Mouse (Mus musculus) embryonic stem cell, embryonic (primary cell): Measurements from ENCODE around the gene Tbk1.

Experiments used
- CTCF ChIA-PET, 4 experiments: fragments of 300-600 bp in 2 of 4; fragments of 350-600 bp in 2 of 4; sonication (Branson Sonifier 250); formaldehyde crosslinking; loops; one replicate each; lab custom pipeline; 2022; ENCODE audit warnings: inconsistent platforms in 2 of 4; lab: Charles Lee
- POLR2A ChIA-PET, 4 experiments: fragments of 300-600 bp in 2 of 4; fragments of 350-600 bp in 2 of 4; sonication (Branson Sonifier 250); formaldehyde crosslinking; loops; one replicate each; lab custom pipeline; 2022; ENCODE audit warnings: antibody characterized with exemption in 4 of 4, inconsistent platforms in 1 of 4; lab: Charles Lee

Gene Tbk1

DNA sequence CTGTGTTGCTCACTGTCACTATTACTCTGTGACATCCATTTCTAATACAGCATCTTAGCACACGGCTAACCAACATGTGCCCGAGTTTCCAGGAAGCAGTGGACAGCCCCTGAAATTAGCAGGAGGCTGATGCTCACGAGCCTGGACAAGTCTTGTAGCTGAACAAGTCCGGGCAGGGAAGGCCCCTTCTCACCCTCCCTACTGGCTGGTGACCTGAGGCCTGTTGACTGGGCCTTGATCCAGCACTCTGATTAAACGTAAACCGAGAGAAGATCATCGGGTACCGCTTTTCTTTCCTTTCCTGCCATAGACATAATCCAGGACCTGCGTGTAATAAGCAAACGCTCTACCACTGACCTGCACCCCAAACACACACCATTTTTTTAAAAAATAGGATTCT lies 21.6 kb upstream of the Tbk1 start:
- CTCF ChIA-PET = no interaction called here

DNA sequence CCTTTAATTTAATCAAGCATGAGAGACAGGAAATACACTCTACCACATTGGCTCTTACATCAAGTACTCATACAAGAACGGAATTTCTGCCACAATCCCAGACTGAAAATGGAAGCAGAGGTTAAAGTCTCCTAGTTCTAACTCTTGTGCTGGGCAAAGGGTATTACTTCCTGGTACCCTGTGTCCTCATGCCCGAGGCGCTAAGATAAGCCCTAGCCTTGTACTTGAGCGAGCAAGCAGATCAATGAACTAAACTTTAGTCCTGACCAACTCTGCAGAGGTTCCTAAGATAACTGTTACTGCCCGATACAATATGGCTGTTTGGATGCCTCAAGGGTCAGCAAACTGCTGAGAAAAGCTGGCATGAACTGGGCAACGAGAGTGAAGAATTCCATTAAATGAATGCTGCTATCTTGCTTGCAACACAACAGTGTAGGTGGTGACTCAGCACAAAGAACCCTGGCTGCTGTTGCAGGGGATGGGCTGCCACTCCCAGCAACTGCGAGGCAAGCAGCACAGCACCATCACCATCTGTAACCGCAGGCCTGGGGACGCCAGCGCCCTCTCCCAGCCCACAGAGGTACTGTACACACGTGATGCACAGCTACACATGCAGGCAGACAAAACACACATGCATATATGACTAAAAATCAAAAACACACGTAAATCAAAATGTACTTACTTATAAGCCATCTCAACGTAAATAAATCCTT lies 18.2 kb upstream of the Tbk1 start:
- POLR2A ChIA-PET = interaction anchor here in 3 of 4 experiments (0.9 to 3.9 kb wide), 7 partner anchors 10 to 49 kb away, joined by 3 to 22 read pairs (median 4); partner anchors contain the start of gene Tbk1 (in 1 of the 3)
- CTCF ChIA-PET = no interaction called here

More for the DNA sequence above, 21.6 kb upstream of the Tbk1 start:
- POLR2A ChIA-PET = interaction anchor here in 2 of 4 experiments (1.1 to 2.8 kb wide), 10 partner anchors 9 to 20 kb away, joined by 3 to 14 read pairs (median 4); partner anchors contain the start of gene Xpot (in 2 of the 2)

DNA sequence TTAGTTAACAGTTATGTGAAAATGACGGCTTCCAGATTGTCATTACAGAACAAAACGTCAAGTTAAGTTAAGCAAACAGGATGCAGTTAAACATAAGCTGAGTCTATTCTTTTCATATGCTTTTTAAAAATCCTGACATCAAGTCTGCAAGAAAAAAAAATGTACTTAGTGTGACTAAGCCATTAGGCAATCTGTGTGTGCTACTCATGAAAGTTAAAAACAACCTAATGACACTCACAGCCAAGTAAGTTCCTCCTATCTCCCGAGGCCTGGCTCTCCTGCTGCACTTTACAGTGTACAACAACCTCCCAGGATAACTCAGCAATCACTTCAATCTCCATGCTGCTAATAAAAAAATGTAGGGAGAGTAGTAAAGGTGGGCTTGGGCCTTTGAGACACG lies 17.0 kb upstream of the Tbk1 start:
- CTCF ChIA-PET = no interaction called here
- POLR2A ChIA-PET = interaction anchor here in 1 of 4 experiments (2.9 kb wide), 1 partner anchor 9 kb away, joined by 8 read pairs; no protein-coding TSS in a partner anchor

DNA sequence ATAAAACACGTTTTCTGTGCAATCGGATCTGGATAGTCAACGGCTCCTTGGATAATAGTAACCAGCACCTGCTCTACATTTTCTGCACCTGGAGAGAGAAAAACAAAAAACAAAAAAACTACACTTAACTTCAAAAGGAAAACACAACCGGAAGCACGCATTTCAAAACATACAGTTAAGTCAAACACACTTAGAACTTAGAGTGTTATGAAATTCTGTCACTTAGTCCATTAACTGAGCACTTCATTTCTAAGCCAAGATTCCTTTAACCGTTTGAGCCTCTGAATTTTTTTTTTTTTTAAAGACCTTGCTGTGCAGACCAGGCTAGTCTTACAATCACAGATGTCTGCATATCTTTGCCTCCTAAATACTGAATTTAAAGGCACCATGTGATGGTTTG lies 14.7 kb upstream of the Tbk1 start:
- ChIA-PET POLR2A (no interaction called here), CTCF (no interaction called here)

DNA sequence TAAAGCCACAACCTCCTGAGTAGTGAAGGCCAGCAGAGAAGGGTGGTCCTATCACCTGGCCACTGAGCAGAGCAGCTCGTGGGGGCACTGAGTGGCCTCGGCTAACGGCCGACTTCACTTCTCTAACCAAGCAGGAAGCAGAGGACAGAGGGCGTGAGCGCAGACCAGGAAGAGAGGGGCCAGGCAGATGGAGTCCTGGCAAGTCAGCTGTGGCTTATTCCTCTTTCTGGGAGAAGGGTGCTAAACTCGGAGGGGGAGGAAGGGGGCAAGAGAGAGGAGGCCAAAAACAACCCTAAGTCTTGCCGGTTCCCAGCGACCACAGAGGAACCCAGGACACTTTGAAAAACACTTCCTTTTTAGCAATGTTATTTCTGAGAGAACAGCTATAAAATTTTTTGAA lies 10.0 kb upstream of the Tbk1 start:
- POLR2A ChIA-PET = interaction anchor here in 2 of 4 experiments (0.9 to 3.2 kb wide), 5 partner anchors 10 to 24 kb away, joined by 3 to 20 read pairs (median 3); partner anchors contain the start of gene Tbk1 (in 2 of the 2)
- CTCF ChIA-PET = no interaction called here

DNA sequence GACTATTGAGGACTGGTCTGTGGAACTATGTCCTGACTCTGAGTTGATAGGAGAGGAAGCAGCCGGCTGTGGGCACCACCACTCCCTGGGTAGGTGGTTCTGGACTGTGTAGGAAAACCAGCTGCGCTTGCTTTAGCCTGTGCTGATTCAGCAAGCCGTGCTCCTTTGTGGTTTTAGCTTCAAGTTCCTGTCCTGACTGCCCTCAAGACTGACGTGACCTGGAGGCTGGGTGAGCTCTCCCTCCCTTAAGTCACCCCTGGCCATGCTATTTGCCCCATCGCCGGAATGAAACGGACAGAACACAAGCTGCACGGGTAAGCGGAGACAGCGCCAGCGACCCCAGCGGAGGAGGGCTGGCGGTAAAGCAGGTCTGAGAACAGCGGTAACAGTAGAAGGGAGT lies 4.5 kb upstream of the Tbk1 start:
- CTCF ChIA-PET = interaction anchor here in 1 of 4 experiments (1.4 kb wide), 1 partner anchor 58 kb away, joined by 4 read pairs; no protein-coding TSS in a partner anchor
- POLR2A ChIA-PET = interaction anchor here in 3 of 4 experiments (0.5 to 2.3 kb wide), 18 partner anchors 9 to 664 kb away, joined by 3 to 10 read pairs (median 3); partner anchors contain the start of genes D930020B18Rik (in 1 of the 3) and Lemd3 (in 1 of the 3)

DNA sequence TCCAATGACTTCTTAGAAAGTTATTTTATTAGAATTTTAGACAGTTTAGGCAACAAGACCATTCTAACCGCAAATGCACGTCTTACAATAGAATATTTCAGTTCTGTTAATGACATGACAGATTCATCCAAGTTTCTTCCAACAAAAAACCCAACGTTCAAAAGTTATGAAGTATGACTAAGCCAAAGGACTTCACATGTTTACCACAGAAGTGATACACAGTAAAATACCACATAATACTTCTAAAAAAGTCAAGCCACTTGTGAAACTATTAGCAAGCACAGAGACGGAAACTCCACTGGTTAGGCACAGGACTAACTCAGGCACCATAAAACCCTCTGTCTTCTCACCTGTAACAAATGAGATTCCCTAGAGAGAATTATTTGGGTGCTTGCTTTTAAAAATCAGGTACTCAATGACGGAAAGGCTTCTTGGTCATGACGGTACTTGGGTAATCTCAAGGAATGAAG lies 819 bp upstream of the Tbk1 start:
- ChIA-PET CTCF (interaction anchor here in 1 of 4 experiments (1.0 kb wide), 1 partner anchor 54 kb away, joined by 4 read pairs; no protein-coding TSS in a partner anchor), POLR2A (interaction anchor here in 2 of 4 experiments (0.9 to 4.1 kb wide), 13 partner anchors 8 to 510 kb away, joined by 3 to 20 read pairs (median 4); partner anchors contain the start of genes Xpot (in 2 of the 2) and Rxylt1 (in 1 of the 2))

DNA sequence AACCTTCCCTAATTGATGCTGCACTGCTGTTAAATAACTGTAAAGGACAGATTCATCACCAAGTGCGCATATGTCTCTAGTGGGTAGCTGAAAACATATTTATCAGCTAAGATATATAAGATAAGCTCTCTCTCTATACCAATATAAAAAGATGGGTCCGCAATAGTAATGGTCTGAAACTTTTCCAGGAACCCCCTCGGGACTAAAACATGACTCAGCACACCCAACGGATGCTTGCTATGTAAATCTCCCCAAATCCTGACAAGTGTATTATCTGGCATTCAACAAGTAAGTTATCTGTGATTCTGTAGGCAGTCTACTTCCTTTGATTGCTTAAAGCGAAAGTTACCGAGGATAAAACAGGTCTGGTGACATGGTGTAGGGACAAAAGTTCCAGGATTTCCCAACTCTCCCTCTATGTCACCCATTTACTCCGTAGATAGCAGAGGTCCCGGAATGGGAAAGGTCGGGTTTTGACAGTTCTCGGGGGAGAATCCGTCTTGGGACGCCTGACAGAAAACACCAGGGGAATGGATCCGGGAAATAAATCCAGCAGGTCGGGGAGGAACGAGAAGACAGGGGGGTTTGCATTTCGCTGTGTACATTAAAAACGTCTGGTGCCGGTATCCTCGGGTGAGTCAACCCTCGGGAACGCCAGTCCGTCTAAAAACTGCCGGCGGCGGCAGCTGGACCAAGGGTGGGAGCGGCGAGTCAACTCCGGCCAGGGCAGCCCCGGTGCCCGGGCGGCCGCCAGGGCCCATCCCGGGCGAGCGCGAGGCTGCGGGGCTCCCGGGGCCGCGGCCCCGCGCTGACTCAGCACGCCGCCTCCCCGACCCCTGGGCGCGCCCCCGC lies 570 bp downstream of the Tbk1 start:
- ChIA-PET POLR2A (interaction anchor here (0.7 to 4.1 kb wide), 20 partner anchors 9 to 511 kb away, joined by 3 to 20 read pairs (median 4); partner anchors contain the start of genes Rxylt1 (in 1 of the 4) and Xpot (in 1 of the 4)), CTCF (interaction anchor here in 1 of 4 experiments (1.0 kb wide), 1 partner anchor 53 kb away, joined by 4 read pairs; no protein-coding TSS in a partner anchor)

DNA sequence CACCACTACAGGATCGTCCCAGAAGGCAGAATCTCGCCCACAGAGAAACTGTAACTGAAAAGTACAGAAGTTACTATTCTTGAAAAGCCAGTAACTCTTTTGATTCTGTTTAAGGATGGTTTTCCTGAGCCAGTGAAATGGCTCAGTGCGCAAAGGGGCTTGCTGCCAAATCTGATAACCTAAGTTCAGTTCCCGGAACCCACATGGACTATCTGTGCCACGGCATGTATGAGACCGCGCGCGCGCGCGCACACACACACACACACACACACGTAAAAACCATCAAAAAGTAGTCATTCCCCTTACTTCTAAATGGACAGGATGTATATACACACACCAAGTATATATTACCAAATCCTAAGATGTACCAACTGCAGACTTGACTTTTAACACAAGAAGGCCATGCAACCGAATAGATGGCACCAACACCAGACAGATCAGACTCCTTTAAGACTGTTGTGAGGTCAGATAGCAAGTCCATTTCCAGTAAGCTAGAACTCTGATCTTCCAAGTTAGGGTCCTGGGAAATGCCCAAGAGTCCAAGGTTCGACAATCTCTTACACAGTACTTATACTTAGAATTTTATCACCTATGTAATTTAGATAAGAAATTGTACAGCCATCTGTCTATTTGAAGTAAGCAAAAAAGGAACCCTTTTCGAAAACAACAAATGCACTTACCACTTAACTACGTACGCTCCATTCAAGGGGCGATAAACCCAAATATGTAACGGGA lies 1.4 kb downstream of the Tbk1 start:
- CTCF ChIA-PET = no interaction called here
- POLR2A ChIA-PET = interaction anchor here in 2 of 4 experiments (0.7 to 4.1 kb wide), 5 partner anchors 10 to 136 kb away, joined by 3 to 20 read pairs (median 5); no protein-coding TSS in a partner anchor

DNA sequence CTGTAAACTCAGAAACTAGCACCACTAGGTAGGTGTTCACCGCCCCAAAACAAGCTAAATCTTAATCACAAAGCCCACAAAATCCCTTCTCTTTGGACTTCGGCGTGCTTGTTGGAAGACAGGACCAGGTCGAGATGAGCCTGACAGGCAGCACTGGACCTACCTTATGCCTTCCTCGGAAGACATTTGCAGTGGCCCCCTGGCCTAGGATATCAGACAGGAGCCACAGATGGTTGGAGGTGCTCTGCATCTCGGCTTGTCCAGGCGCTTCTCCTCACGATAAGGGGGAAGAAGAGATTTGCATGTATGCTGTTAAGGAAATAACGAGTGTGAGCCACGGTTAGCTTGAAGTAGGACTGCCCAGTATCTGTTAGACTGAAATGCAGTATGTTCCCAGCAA lies 2.6 kb downstream of the Tbk1 start:
- CTCF ChIA-PET = interaction anchor here in 3 of 4 experiments (0.6 to 0.7 kb wide), 4 partner anchors 8 to 551 kb away, joined by 3 to 4 read pairs (median 3); no protein-coding TSS in a partner anchor
- POLR2A ChIA-PET = interaction anchor here in 2 of 4 experiments (0.9 to 4.1 kb wide), 6 partner anchors 11 to 42 kb away, joined by 3 to 20 read pairs (median 4); partner anchors contain the start of gene Xpot (in 1 of the 2)

DNA sequence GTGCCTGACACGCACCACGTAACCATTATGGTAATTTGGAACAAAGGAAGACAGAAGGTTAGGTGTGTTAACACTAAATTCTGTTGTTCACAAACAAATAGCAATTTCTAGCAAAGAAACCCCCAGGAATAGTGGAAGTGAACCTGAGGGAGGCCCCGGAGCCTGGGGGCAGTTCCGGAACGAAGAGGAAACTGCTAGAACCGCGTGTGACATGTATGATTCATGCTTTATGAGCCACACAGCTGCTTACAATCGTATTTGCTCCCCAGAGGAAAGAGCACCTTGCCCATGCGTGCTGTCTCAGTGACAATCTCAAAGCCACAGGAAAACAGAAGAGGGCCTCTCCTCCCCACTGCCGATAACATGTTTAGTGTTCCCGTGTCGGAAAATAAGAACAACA lies 3.6 kb downstream of the Tbk1 start:
- ChIA-PET POLR2A (interaction anchor here in 1 of 4 experiments (1.5 to 4.1 kb wide), 2 partner anchors 12 to 42 kb away, joined by 4 to 20 read pairs; no protein-coding TSS in a partner anchor), CTCF (no interaction called here)

DNA sequence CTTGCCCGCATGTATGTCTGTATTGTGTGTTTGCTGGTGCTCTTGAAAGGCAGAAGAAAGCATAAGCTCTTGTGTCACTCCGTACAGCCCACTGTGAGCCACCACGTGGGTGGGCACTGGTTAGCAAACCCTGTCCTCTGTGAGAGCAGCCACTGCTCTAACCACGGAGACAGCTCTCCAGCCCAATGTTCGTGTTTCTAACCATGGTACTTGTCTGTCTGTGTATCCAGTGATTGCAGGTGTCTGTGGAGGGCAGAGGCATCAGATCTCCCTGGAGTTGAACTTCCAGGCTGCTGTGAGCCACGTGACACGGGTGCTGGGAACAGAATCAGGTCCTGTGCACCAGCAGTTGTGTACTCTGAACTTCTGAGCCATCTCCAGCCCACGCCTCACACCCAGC lies 4.3 kb downstream of the Tbk1 start:
- ChIA-PET CTCF (no interaction called here), POLR2A (interaction anchor here in 1 of 4 experiments (0.8 to 1.3 kb wide), 3 partner anchors 8 to 44 kb away, joined by 3 to 4 read pairs (median 3); partner anchors contain the start of gene Xpot)

DNA sequence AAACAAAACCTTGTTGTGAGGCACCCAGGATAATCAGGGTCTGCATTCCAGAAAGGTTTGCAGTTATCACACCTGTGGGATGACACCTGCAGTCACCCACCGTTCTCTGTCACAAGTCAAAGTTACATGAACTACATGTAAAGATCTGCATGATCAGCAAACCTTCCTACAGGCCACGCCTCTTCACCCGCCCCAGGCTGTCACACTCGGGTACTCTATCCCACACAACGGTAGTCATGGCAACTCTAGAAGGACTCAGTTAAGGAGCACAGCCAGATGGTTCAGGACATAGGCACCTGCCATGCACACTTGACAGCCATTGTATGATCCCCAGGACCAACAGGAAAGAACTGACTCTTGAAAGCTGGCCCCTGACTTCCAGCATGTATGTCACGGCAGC lies 5.2 kb downstream of the Tbk1 start:
- ChIA-PET POLR2A (interaction anchor here in 1 of 4 experiments (0.8 to 1.3 kb wide), 3 partner anchors 9 to 25 kb away, joined by 3 to 4 read pairs (median 3); no protein-coding TSS in a partner anchor), CTCF (no interaction called here)

DNA sequence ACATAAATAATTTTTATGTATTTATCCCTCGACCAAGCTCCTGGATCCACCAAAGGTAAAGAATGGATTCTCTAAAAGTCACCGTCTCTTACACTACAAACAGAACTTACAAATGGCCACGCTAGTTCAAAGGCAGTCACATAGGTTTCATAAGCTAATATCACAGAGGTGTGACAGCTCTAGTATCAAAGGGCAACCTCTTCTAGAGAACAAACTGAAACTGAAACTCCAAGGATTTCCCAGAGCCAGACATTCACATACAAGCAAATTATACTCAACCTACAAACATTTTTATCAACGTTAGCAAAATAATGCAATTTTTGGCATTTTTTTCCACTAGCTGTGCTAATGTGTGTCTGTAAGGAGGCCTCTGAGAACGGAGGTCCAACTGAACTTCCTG lies 6.2 kb downstream of the Tbk1 start:
- POLR2A ChIA-PET = interaction anchor here in 2 of 4 experiments (1.0 to 1.1 kb wide), 2 partner anchors 11 to 12 kb away, joined by 3 read pairs; no protein-coding TSS in a partner anchor
- CTCF ChIA-PET = no interaction called here

DNA sequence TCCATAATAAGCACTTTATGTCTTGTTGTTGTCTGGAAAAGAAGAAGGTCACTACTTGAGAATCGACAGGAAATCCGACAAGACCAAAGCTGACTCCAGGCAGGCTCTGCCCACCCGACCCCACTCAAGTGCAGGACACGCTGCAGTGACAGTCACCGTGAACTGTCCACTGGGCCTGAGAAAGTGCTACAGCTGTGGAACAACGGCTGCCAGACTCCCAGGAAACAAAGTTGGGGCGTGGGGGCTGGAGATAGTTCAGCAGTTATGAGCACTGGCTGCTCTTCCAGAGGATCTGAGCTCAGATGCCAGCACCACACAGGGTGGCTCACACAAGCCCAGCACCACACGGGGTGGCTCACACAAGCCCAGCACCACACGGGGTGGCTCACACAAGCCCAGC lies 10.2 kb downstream of the Tbk1 start:
- CTCF ChIA-PET = interaction anchor here in 1 of 4 experiments (0.6 kb wide), 1 partner anchor 8 kb away, joined by 4 read pairs; no protein-coding TSS in a partner anchor
- POLR2A ChIA-PET = interaction anchor here in 2 of 4 experiments (0.6 to 1.0 kb wide), 2 partner anchors 14 to 98 kb away, joined by 3 read pairs; no protein-coding TSS in a partner anchor

DNA sequence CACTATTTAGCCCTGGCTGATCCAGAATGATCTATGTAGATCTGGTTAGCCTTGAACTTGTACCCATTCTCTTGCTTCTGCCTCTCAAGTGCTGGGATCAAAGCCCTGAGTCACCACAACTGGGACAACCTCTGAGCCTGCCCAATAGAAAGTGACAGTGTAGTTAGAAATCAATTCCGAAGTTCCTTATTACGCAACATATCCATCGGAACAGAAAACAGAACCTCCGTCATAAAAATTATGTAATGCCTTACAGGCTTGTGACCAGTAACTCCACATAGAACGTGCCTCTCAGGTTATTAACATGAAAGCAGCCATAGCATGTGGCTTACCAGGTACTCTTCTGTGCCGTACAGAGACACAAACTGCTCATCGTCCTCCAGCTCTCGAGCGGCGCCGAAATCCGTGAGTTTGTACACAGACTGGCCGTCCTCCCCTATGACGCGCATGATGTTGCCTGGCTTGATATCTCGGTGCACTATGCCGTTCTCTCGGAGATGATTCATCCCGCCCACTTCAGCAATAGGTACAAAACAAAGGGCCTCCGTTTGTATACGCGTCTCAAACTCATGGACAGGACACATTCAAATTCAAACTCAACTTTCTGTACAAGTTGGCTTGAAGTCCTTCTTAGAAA lies 15.0 kb downstream of the Tbk1 start:
- CTCF ChIA-PET = no interaction called here

DNA sequence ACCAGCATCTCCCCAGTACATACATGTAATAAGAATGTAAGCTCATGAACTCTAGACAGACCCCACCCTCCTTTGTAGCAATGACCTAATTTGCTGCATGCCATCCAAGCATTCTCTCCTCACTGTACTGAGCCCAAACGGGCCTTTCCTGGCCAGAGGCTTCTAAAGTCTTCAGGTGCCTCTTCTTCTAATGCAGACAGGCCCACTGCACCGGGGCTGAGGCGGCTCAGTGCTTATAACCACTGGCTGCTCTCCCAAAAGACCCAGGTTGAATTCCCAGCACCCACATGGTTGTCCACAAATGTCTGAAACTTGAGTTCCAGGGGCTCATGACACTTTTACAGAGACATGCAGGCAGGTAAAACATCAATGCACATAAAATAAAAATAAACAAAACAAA lies 15.6 kb downstream of the Tbk1 start:
- CTCF ChIA-PET = no interaction called here
- POLR2A ChIA-PET = interaction anchor here in 1 of 4 experiments (0.7 kb wide), 1 partner anchor 149 kb away, joined by 3 read pairs; no protein-coding TSS in a partner anchor

More for the DNA sequence above, 15.0 kb downstream of the Tbk1 start:
- POLR2A ChIA-PET = no interaction called here
